Mouse (Mus musculus): ENCODE data around the gene Stk39. TPM values are rescaled to one million over a fixed set of nuclear protein-coding genes. Genes with fewer than 3 reads are reported as not detected.

Gene Stk39
- polyA plus RNA-seq, 1 experiment from 2014 or later = 18.3 TPM

DNA sequence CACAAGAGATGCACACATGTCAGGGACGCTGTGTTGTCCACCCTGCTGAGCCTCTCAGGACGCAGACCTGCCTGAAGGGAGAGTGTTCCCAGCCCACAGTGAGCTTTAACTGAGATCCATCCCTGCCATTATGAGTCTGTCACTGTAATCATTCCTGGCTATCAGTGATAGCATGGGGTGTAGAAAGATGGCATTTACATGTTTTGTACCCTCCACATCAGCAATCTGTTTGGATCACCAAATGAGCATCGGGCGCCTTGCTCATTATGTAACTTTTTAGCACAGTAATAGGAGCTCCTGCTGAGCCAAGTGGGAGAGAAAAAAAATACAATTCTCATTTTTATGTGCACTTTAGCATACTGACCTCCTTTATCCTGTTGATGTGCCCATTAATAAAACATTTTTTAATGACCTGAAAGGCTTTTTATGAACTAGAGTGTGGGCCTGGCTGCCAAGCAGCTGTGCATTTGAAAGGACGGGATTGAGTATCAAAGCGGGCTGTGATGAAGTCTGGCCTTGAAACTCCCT, 189.0 kb downstream of the Stk39 start:
- no peaks in the 10 kb centered on the region for H3K4me1 ChIP-seq (replicated peaks; ENCODE audit: control insufficient read depth, insufficient read depth, low read length)
- H3K36me3 ChIP-seq (ENCODE audit: control insufficient read depth, insufficient read depth, low read length) = no peaks in the 10 kb centered on the region
- no peaks in the 10 kb centered on the region for H3K27me3 ChIP-seq (replicated peaks; ENCODE audit: control insufficient read depth, insufficient read depth, low read length)
- H3K27ac ChIP-seq (ENCODE audit: low read depth) = no peak overlapping the region
- no peak overlapping the region for H3K4me2 ChIP-seq (ENCODE audit: low read length)
- H3K9ac ChIP-seq (ENCODE audit: low read length) = no peak overlapping the region
- no peak overlapping the region for H3K4me3 ChIP-seq (ENCODE audit: low read depth, low read length)
- H3K9me3 ChIP-seq (ENCODE audit: control insufficient read depth, low read length) = no peaks in the 10 kb centered on the region
- ATAC-seq (replicated peaks; ENCODE audit: low FRiP score, low TSS enrichment, low read depth) (no peak), DNase-seq (ENCODE audit: low spot score) (no peak)
- WGBS = 90% methylated on average over 6 of the region's 6 CpGs

DNA sequence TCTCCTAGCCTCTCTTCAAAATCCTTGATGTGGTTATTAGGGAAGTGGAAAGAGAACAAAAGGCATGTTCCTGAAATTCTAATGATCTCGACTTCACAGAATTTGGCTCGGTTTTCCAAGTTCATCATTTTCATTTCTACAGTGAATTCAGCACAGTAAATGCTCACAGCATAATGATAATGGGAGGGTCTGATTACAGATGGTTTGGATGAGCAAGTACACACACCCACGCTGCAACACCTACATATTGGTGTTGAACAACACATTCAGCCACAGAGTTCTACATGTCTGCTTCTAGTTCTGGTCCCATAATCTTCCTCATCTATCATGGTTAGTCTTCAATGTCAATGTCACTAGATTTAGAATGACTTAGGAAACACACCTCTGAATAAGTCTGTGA, 190.5 kb downstream of the Stk39 start:
- 95% methylated on average over 3 of the region's 3 CpGs for WGBS
- ATAC-seq (replicated peaks; ENCODE audit: low FRiP score, low TSS enrichment, low read depth) = no peak

GRCm38 (mm10) chr2:68271301-68271700, 200.8 kb downstream of the Stk39 start:
- DNase-seq (ENCODE audit: low spot score) (no peak), ATAC-seq (replicated peaks; ENCODE audit: low FRiP score, low TSS enrichment, low read depth) (no peak)
- H3K4me1 ChIP-seq (replicated peaks; ENCODE audit: control insufficient read depth, insufficient read depth, low read length) = no peaks in the 10 kb centered on the region
- no peaks in the 10 kb centered on the region for H3K27me3 ChIP-seq (replicated peaks; ENCODE audit: control insufficient read depth, insufficient read depth, low read length)
- no peak overlapping the region for H3K4me3 ChIP-seq (ENCODE audit: low read depth, low read length)
- no peak overlapping the region for H3K4me2 ChIP-seq (ENCODE audit: low read length)
- no peaks in the 10 kb centered on the region for H3K9me3 ChIP-seq (ENCODE audit: control insufficient read depth, low read length)
- 0 out of 2 replicates have a peak, but pooled peaks cover 4% of the 10 kb centered on the region for H3K36me3 ChIP-seq (ENCODE audit: control insufficient read depth, insufficient read depth, low read length)
- WGBS = 72% methylated on average over 4 of the region's 4 CpGs
- H3K27ac ChIP-seq (ENCODE audit: low read depth) = no peak overlapping the region
- H3K9ac ChIP-seq (ENCODE audit: low read length) = no peak overlapping the region

More for the DNA sequence above, 190.5 kb downstream of the Stk39 start:
- Histone ChIP-seq H3K36me3 (ENCODE audit: control insufficient read depth, insufficient read depth, low read length) (no peaks in the 10 kb centered on the region), H3K27me3 (replicated peaks; ENCODE audit: control insufficient read depth, insufficient read depth, low read length) (no peaks in the 10 kb centered on the region), H3K4me3 (ENCODE audit: low read depth, low read length) (no peak overlapping the region), H3K4me1 (replicated peaks; ENCODE audit: control insufficient read depth, insufficient read depth, low read length) (no peaks in the 10 kb centered on the region), H3K9me3 (ENCODE audit: control insufficient read depth, low read length) (no peaks in the 10 kb centered on the region), H3K9ac (ENCODE audit: low read length) (no peak overlapping the region), H3K27ac (ENCODE audit: low read depth) (no peak overlapping the region), H3K4me2 (ENCODE audit: low read length) (no peak overlapping the region)
- DNase-seq (ENCODE audit: low spot score) = no peak

DNA sequence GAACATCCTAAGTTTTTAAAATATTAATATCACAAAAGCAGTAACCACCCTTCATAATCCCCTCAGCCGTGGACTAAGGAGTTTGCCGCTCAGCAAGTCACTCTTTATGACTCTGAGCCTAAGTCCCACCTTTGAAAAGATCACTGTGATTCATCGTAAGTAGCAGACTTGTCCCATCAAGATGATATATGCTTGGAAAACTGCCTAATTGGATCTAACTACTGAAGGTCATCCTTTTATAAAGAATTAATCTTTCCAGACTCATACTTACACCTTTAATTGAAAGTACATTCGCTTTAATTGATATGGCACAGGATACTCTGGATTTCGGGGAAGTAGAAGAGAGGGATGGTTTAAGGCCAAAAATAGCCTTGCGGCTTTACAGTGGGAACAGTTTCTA, 201.2 kb downstream of the Stk39 start:
- Histone ChIP-seq H3K4me3 (ENCODE audit: low read depth, low read length) (no peak overlapping the region), H3K36me3 (ENCODE audit: control insufficient read depth, insufficient read depth, low read length) (0 out of 2 replicates have a peak, but pooled peaks cover 4% of the 10 kb centered on the region), H3K4me2 (ENCODE audit: low read length) (no peak overlapping the region), H3K9ac (ENCODE audit: low read length) (no peak overlapping the region), H3K9me3 (ENCODE audit: control insufficient read depth, low read length) (no peaks in the 10 kb centered on the region), H3K4me1 (replicated peaks; ENCODE audit: control insufficient read depth, insufficient read depth, low read length) (no peaks in the 10 kb centered on the region), H3K27ac (ENCODE audit: low read depth) (no peak overlapping the region), H3K27me3 (replicated peaks; ENCODE audit: control insufficient read depth, insufficient read depth, low read length) (no peaks in the 10 kb centered on the region)
- DNase-seq (ENCODE audit: low spot score) (no peak), ATAC-seq (replicated peaks; ENCODE audit: low FRiP score, low TSS enrichment, low read depth) (no peak)
- WGBS = 82% methylated on average over 6 of the region's 6 CpGs

DNA sequence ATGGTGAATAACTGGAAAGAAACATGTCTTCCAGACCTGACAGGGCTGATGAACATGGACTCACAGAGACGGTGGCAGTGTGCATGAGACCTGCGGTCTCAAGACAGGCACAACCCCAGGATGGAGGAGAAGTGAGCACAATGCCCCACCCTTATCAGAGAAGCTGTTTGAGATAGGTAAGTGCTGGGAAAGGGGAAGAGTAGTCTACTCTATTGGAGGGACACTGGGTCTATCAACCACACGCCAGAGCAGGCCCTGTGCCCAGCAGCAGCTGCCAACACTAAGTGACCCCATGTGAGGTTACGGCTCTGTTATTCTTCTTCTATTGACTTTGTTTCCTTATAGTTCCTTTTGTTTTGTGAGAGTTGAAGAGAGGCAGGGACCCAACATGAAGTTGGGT, 202.4 kb downstream of the Stk39 start:
- Histone ChIP-seq H3K9me3 (ENCODE audit: control insufficient read depth, low read length) (no peaks in the 10 kb centered on the region), H3K4me2 (ENCODE audit: low read length) (no peak overlapping the region), H3K36me3 (ENCODE audit: control insufficient read depth, insufficient read depth, low read length) (0 out of 2 replicates have a peak, but pooled peaks cover 4% of the 10 kb centered on the region), H3K27me3 (replicated peaks; ENCODE audit: control insufficient read depth, insufficient read depth, low read length) (no peaks in the 10 kb centered on the region), H3K9ac (ENCODE audit: low read length) (no peak overlapping the region), H3K27ac (ENCODE audit: low read depth) (no peak overlapping the region), H3K4me3 (ENCODE audit: low read depth, low read length) (no peak overlapping the region), H3K4me1 (replicated peaks; ENCODE audit: control insufficient read depth, insufficient read depth, low read length) (no peaks in the 10 kb centered on the region)
- ATAC-seq (replicated peaks; ENCODE audit: low FRiP score, low TSS enrichment, low read depth) (no peak), DNase-seq (ENCODE audit: low spot score) (no peak)
- WGBS = 95% methylated on average over 4 of the region's 4 CpGs

DNA sequence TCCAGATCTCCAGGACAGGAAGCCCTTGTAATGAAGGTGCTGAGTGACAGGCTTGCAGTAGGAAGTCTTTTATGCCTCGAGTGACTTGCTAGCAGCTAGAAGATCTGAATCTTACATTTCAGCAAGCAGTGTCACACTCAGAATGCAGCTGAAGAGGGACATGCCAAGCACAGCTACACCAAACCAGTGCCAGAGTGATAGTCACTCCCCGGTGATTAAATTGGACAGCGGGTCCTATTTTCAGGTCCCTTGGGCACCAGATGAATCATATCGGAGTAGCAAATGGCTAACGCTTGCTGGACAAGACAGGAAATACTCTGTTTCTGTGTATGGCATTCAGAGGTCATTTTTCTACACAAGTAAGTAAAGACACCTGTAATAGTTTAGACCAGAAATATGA, 207.2 kb downstream of the Stk39 start:
- no peak overlapping the region for H3K4me3 ChIP-seq (ENCODE audit: low read depth, low read length)
- no peaks in the 10 kb centered on the region for H3K27me3 ChIP-seq (replicated peaks; ENCODE audit: control insufficient read depth, insufficient read depth, low read length)
- no peak overlapping the region for H3K4me2 ChIP-seq (ENCODE audit: low read length)
- ATAC-seq (replicated peaks; ENCODE audit: low FRiP score, low TSS enrichment, low read depth) = no peak
- no peaks in the 10 kb centered on the region for H3K4me1 ChIP-seq (replicated peaks; ENCODE audit: control insufficient read depth, insufficient read depth, low read length)
- H3K36me3 ChIP-seq (ENCODE audit: control insufficient read depth, insufficient read depth, low read length) = peaks cover 5% of the 10 kb centered on the region; the same call in 1 of the 2 replicates
- no peak overlapping the region for H3K27ac ChIP-seq (ENCODE audit: low read depth)
- DNase-seq (ENCODE audit: low spot score) = no peak
- H3K9ac ChIP-seq (ENCODE audit: low read length) = no peak overlapping the region
- no peaks in the 10 kb centered on the region for H3K9me3 ChIP-seq (ENCODE audit: control insufficient read depth, low read length)
- 80% methylated on average over 5 of the region's 5 CpGs for WGBS

DNA sequence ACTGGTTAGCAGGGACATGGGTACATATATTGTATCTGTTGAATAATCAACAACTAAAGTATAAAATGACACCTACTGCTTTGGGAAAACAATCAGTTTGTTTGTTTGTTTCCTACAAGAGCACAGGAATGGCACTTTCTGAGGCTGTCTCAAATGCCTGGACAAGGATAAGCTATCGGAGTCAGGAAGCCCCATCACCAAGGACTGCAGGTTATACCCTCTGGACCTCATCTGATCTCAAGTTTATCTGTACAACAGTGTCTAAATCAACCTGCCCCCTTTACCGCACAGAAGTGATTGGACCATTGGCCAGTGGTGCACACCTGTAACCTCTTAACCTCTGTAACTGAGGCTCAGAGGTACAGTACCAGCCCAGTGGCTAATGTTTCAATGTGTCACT, 211.2 kb downstream of the Stk39 start:
- Histone ChIP-seq H3K27me3 (replicated peaks; ENCODE audit: control insufficient read depth, insufficient read depth, low read length) (no peaks in the 10 kb centered on the region), H3K36me3 (ENCODE audit: control insufficient read depth, insufficient read depth, low read length) (peaks cover 5% of the 10 kb centered on the region; the same call in 1 of the 2 replicates), H3K4me3 (ENCODE audit: low read depth, low read length) (no peak overlapping the region), H3K4me1 (replicated peaks; ENCODE audit: control insufficient read depth, insufficient read depth, low read length) (0 out of 2 replicates have a peak, but pooled peaks cover 4% of the 10 kb centered on the region), H3K27ac (ENCODE audit: low read depth) (no peak overlapping the region), H3K9ac (ENCODE audit: low read length) (no peak overlapping the region), H3K9me3 (ENCODE audit: control insufficient read depth, low read length) (no peaks in the 10 kb centered on the region), H3K4me2 (ENCODE audit: low read length) (no peak overlapping the region)
- ATAC-seq (replicated peaks; ENCODE audit: low FRiP score, low TSS enrichment, low read depth) = no peak
- 86% methylated on average over 2 of the region's 2 CpGs for WGBS
- DNase-seq (ENCODE audit: low spot score) = no peak

DNA sequence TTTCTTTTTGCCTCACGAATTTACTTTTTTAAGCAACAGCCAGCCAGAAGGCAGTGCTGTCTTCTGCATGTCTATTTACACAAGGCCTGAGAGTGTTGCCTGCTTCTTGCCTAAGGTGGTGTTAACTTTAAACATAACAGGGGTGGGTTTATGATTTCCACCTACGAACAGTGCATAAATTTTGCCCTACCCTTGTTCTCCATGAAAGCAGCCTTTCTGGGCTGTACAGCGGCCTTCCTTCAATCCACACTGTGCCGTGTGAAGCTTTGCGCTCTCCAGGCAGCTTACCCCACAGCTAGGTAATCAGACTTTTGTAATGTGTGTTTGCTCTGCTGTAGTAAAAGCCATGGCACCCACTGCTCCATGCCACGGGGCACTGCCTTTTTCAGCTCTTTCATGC, 214.5 kb downstream of the Stk39 start:
- 38% methylated on average over 6 of the region's 6 CpGs for WGBS
- Histone ChIP-seq H3K36me3 (ENCODE audit: control insufficient read depth, insufficient read depth, low read length) (peaks cover 5% of the 10 kb centered on the region; the same call in 1 of the 2 replicates), H3K4me3 (ENCODE audit: low read depth, low read length) (no peak overlapping the region), H3K27ac (ENCODE audit: low read depth) (no peak overlapping the region; the same call in 1 of the 2 replicates), H3K27me3 (replicated peaks; ENCODE audit: control insufficient read depth, insufficient read depth, low read length) (no peaks in the 10 kb centered on the region), H3K4me1 (replicated peaks; ENCODE audit: control insufficient read depth, insufficient read depth, low read length) (0 out of 2 replicates have a peak, but pooled peaks cover 4% of the 10 kb centered on the region), H3K4me2 (ENCODE audit: low read length) (no peak overlapping the region), H3K9ac (ENCODE audit: low read length) (no peak overlapping the region), H3K9me3 (ENCODE audit: control insufficient read depth, low read length) (no peaks in the 10 kb centered on the region)
- DNase-seq (ENCODE audit: low spot score) (no peak), ATAC-seq (replicated peaks; ENCODE audit: low FRiP score, low TSS enrichment, low read depth) (no peak)

DNA sequence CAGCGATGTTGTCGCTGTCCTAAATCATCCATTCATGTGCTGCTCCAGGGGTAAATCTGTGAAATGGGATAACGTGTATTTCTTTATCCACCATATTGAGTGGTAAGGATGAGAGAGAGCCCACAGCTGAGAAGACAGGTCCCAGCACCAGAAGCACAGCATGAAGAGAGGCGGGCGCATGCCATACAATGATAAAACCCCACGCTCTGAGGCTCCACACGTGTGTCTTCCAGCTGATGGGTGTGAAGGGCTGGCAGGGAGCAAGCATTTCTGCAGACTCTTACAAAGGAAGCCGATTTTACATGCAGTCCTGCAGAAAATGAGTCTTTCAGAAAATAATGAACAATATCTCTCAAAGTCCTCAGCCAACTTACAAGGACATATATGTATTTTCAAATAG, 215.6 kb downstream of the Stk39 start:
- DNase-seq (ENCODE audit: low spot score) (no peak), ATAC-seq (replicated peaks; ENCODE audit: low FRiP score, low TSS enrichment, low read depth) (no peak)
- Histone ChIP-seq H3K4me3 (ENCODE audit: low read depth, low read length) (no peak overlapping the region), H3K9ac (ENCODE audit: low read length) (no peak overlapping the region), H3K9me3 (ENCODE audit: control insufficient read depth, low read length) (no peaks in the 10 kb centered on the region), H3K27me3 (replicated peaks; ENCODE audit: control insufficient read depth, insufficient read depth, low read length) (no peaks in the 10 kb centered on the region), H3K4me2 (ENCODE audit: low read length) (no peak overlapping the region), H3K27ac (ENCODE audit: low read depth) (no peak overlapping the region), H3K4me1 (replicated peaks; ENCODE audit: control insufficient read depth, insufficient read depth, low read length) (0 out of 2 replicates have a peak, but pooled peaks cover 4% of the 10 kb centered on the region), H3K36me3 (ENCODE audit: control insufficient read depth, insufficient read depth, low read length) (peaks cover 5% of the 10 kb centered on the region; the same call in 1 of the 2 replicates)
- WGBS = 92% methylated on average over 8 of the region's 8 CpGs

Measured in intestine, embryonic 14.5 days (tissue).